Mouse (Mus musculus): Measurements from ENCODE around the gene Psmb5.
A peak's percentile ranks its signal among the peaks of the same experiment; 100 is the strongest.

The Psmb5 gene

GRCm38 (mm10) chr14:54592319-54592934, 25.4 kb downstream of the Psmb5 start:
- DNase-seq (ENCODE audit: low read depth, low spot score) = no peak

GRCm38 (mm10) chr14:54591056-54591455, 26.8 kb downstream of the Psmb5 start:
- DNase-seq (ENCODE audit: low read depth, low spot score) = no peak

- DNase-seq (ENCODE audit: low read depth, low spot score) = peak; percentile 58
Measured at GRCm38 (mm10) chr14:54583681-54584338, 34.0 kb downstream of the Psmb5 start.

- no peak for DNase-seq (ENCODE audit: low read depth, low spot score)
Measured at GRCm38 (mm10) chr14:54582536-54582935, 35.3 kb downstream of the Psmb5 start.

GRCm38 (mm10) chr14:54579638-54580037, 38.2 kb downstream of the Psmb5 start:
- no peak for DNase-seq (ENCODE audit: low read depth, low spot score)

GRCm38 (mm10) chr14:54578063-54578462, 39.8 kb downstream of the Psmb5 start:
- no peak for DNase-seq (ENCODE audit: low read depth, low spot score)

GRCm38 (mm10) chr14:54577089-54577982, 40.5 kb downstream of the Psmb5 start, which contains the start of gene Ajuba:
Gene Ajuba (minus strand): TSS chr14:54577558.
- no peak for DNase-seq (ENCODE audit: low read depth, low spot score)

- DNase-seq (ENCODE audit: low read depth, low spot score) = no peak
Measured at GRCm38 (mm10) chr14:54576241-54577088, 41.4 kb downstream of the Psmb5 start.

GRCm38 (mm10) chr14:54575631-54576030, 42.2 kb downstream of the Psmb5 start:
- no peak for DNase-seq (ENCODE audit: low read depth, low spot score)

- no peak for DNase-seq (ENCODE audit: low read depth, low spot score)
Measured at GRCm38 (mm10) chr14:54575031-54575430, 42.8 kb downstream of the Psmb5 start.

GRCm38 (mm10) chr14:54574253-54574652, 43.6 kb downstream of the Psmb5 start:
- no peak for DNase-seq (ENCODE audit: low read depth, low spot score)

- DNase-seq (ENCODE audit: low read depth, low spot score) = no peak
Measured at GRCm38 (mm10) chr14:54572790-54573736, 44.8 kb downstream of the Psmb5 start.

GRCm38 (mm10) chr14:54572122-54572521, 45.7 kb downstream of the Psmb5 start:
- DNase-seq (ENCODE audit: low read depth, low spot score) = no peak

- no peak for DNase-seq (ENCODE audit: low read depth, low spot score)
Measured at GRCm38 (mm10) chr14:54569451-54570392, 48.1 kb downstream of the Psmb5 start.

GRCm38 (mm10) chr14:54568694-54569414, 49.0 kb downstream of the Psmb5 start:
- DNase-seq (ENCODE audit: low read depth, low spot score) = peak; percentile 56

Measured in c-Kit-negative CD71-positive TER-119-positive erythroid progenitor cells, embryonic 14.5 days (primary cell).